ENCODE assay signal across 22 mouse cellular contexts in genomic region chr7:144170272-144170671, GRCm38 (mm10).
DNase-seq lines count a peak whose midpoint lies in the region; ATAC-seq and TF ChIP-seq lines count a peak whose summit lies in the region.
"Had no signal": no experiment of that assay in that cellular context is flagged by ENCODE, and none has a peak within 500 bp of the region (broad histone marks: within the 10 kb centered on the region; RNA-seq: fewer than 3 reads in every experiment).

No protein-coding gene starts in this region.

- intact Hi-C loops in left cerebral cortex, adult 2 months (cut with DNase I): loop anchor here (10.0 kb wide), 1 partner anchor 345 kb away; the partner anchor contains the start of genes Dhcr7 and Nadsyn1

- no peak overlapping the region for H3K4me2 ChIP-seq in embryonic facial prominence, embryonic 14.5 days (ENCODE audit: low read depth, low read length)
- H3K4me2 ChIP-seq in heart, embryonic 13.5 days: peak overlapping the region; percentile 7; the same call in 1 of the 2 replicates
- H3K4me2 ChIP-seq in midbrain, postnatal 0 days (ENCODE audit: low read depth, low read length, poor library complexity, severe bottlenecking): no peak overlapping the region
- H3K4me2 ChIP-seq: hindbrain, embryonic 12.5 days; liver, embryonic 15.5 days; midbrain, embryonic 11.5 days had no signal

- peak; percentile 8 for DNase-seq in embryonic facial prominence, embryonic 14.5 days (ENCODE audit: low spot score)
- DNase-seq in embryonic facial prominence, embryonic 10.5 days (ENCODE audit: low spot score): no peak
- no peak for DNase-seq in layer of hippocampus, adult 2 months (ENCODE audit: low spot score in 2 of 2)
- no peak for DNase-seq in layer of hippocampus, adult 9-10 months (ENCODE audit: low spot score)
- peak; percentile 22 for DNase-seq in heart, postnatal 4 days
- DNase-seq in left cerebral cortex, adult 2 months (ENCODE audit: extremely low spot score in 1 of 2, low spot score in 2 of 2): no peak
- DNase-seq in midbrain, postnatal 0 days (ENCODE audit: low spot score): no peak
- DNase-seq: adrenal gland, postnatal 10 days; embryo, embryonic 11 days; gastrocnemius, postnatal 14 days; kidney, adult 11 months; kidney, postnatal 4 days; liver; thymus, adult 2 months; thymus, postnatal 4 days had no signal

- no peaks in the 10 kb centered on the region for H3K4me1 ChIP-seq in embryonic facial prominence, embryonic 14.5 days (ENCODE audit: control insufficient read depth, insufficient read depth, low read length)
- H3K4me1 ChIP-seq in embryonic facial prominence, embryonic 10.5 days: peaks cover 9% of the 10 kb centered on the region
- H3K4me1 ChIP-seq in heart, embryonic 13.5 days: peaks cover 25% of the 10 kb centered on the region
- H3K4me1 ChIP-seq in midbrain, postnatal 0 days (ENCODE audit: insufficient read depth, low read length): peaks cover 7% of the 10 kb centered on the region; the same call in 1 of the 2 replicates
- H3K4me1 ChIP-seq: liver, embryonic 15.5 days had no signal

- H3K27ac ChIP-seq in embryonic facial prominence, embryonic 14.5 days (replicated peaks; ENCODE audit: low read depth, low read length): no peak overlapping the region
- no peak overlapping the region for H3K27ac ChIP-seq in embryonic facial prominence, embryonic 10.5 days (replicated peaks)
- peak overlapping the region; percentile 32; the same call in 1 of the 2 replicates for H3K27ac ChIP-seq in layer of hippocampus, adult 2 months
- peak overlapping the region; percentile 46 for H3K27ac ChIP-seq in heart, embryonic 13.5 days (replicated peaks)
- no peak overlapping the region for H3K27ac ChIP-seq in left cerebral cortex, adult 2 months
- H3K27ac ChIP-seq in midbrain, postnatal 0 days (ENCODE audit: low read depth, low read length): no peak overlapping the region
- H3K27ac ChIP-seq: heart, adult 2 months; hindbrain, embryonic 12.5 days; limb, embryonic 10.5 days; liver, embryonic 15.5 days had no signal

- peaks cover 24% of the 10 kb centered on the region for H3K27me3 ChIP-seq in embryonic facial prominence, embryonic 14.5 days (replicated peaks; ENCODE audit: control insufficient read depth, insufficient read depth, low read length)
- H3K27me3 ChIP-seq in embryonic facial prominence, embryonic 10.5 days (replicated peaks; ENCODE audit: low read depth, poor library complexity, severe bottlenecking): peaks cover 29% of the 10 kb centered on the region
- H3K27me3 ChIP-seq in heart, embryonic 13.5 days (replicated peaks): peaks cover 46% of the 10 kb centered on the region
- H3K27me3 ChIP-seq in midbrain, postnatal 0 days (ENCODE audit: insufficient read depth, low read length): no peaks in the 10 kb centered on the region

- no peak overlapping the region for H3K4me3 ChIP-seq in embryonic facial prominence, embryonic 14.5 days (ENCODE audit: low read depth, low read length)
- H3K4me3 ChIP-seq in embryonic facial prominence, embryonic 10.5 days: no peak overlapping the region
- H3K4me3 ChIP-seq in layer of hippocampus, adult 2 months: no peak overlapping the region
- H3K4me3 ChIP-seq in heart, embryonic 13.5 days: no peak overlapping the region
- no peak overlapping the region for H3K4me3 ChIP-seq in left cerebral cortex, adult 2 months
- H3K4me3 ChIP-seq in midbrain, postnatal 0 days (ENCODE audit: low read depth, low read length): no peak overlapping the region
- H3K4me3 ChIP-seq: heart, adult 2 months; hindbrain, embryonic 12.5 days; limb, embryonic 10.5 days; liver, embryonic 15.5 days had no signal

- no peaks in the 10 kb centered on the region for H3K9me3 ChIP-seq in embryonic facial prominence, embryonic 14.5 days (ENCODE audit: control insufficient read depth, low read length)
- H3K9me3 ChIP-seq in embryonic facial prominence, embryonic 10.5 days: no peaks in the 10 kb centered on the region
- no peaks in the 10 kb centered on the region for H3K9me3 ChIP-seq in heart, embryonic 13.5 days
- no peaks in the 10 kb centered on the region for H3K9me3 ChIP-seq in midbrain, postnatal 0 days (ENCODE audit: low read length)
- H3K9me3 ChIP-seq: hindbrain, embryonic 12.5 days; limb, embryonic 10.5 days; liver, embryonic 15.5 days had no signal

- no peak for TF ChIP-seq CTCF in layer of hippocampus, adult 2 months (conservative IDR thresholded peaks at IDR 0.05)
- no peak for TF ChIP-seq CTCF in left cerebral cortex, adult 2 months (IDR thresholded peaks at IDR 0.05)
- TF ChIP-seq CTCF in midbrain, postnatal 0 days (IDR thresholded peaks at IDR 0.05): no peak

- H3K36me3 ChIP-seq in embryonic facial prominence, embryonic 14.5 days (ENCODE audit: control insufficient read depth, insufficient read depth, low read length): no peaks in the 10 kb centered on the region
- H3K36me3 ChIP-seq in embryonic facial prominence, embryonic 10.5 days (replicated peaks): no peaks in the 10 kb centered on the region
- H3K36me3 ChIP-seq in heart, embryonic 13.5 days: no peaks in the 10 kb centered on the region
- no peaks in the 10 kb centered on the region for H3K36me3 ChIP-seq in midbrain, postnatal 0 days (ENCODE audit: insufficient read depth, low read length)
- H3K36me3 ChIP-seq: hindbrain, embryonic 12.5 days; limb, embryonic 10.5 days; liver, embryonic 15.5 days had no signal

- ATAC-seq in embryonic facial prominence, embryonic 14.5 days (ENCODE audit: low read depth): no peak
- no peak for ATAC-seq in heart, embryonic 13.5 days (ENCODE audit: extremely low read depth, insufficient number of reproducible peaks, low FRiP score, low TSS enrichment)
- ATAC-seq in midbrain, postnatal 0 days (ENCODE audit: low FRiP score): no peak
- ATAC-seq: lung, postnatal 0 days had no signal

- 69% methylated on average over 5 of the region's 5 CpGs for WGBS in embryonic facial prominence, embryonic 14.5 days
- 83% methylated on average over 5 of the region's 5 CpGs for WGBS in embryonic facial prominence, embryonic 10.5 days
- WGBS in heart, embryonic 13.5 days: 48% methylated on average over 5 of the region's 5 CpGs
- WGBS in midbrain, postnatal 0 days: 82% methylated on average over 5 of the region's 5 CpGs

- H3K9ac ChIP-seq in embryonic facial prominence, embryonic 14.5 days (ENCODE audit: low read depth, low read length): no peak overlapping the region
- H3K9ac ChIP-seq in heart, embryonic 13.5 days: no peak overlapping the region
- H3K9ac ChIP-seq in midbrain, postnatal 0 days (replicated peaks; ENCODE audit: low read length, poor library complexity, severe bottlenecking): no peak overlapping the region
- H3K9ac ChIP-seq: hindbrain, embryonic 12.5 days; liver, embryonic 15.5 days had no signal

Comparison
In these comparisons a context has a peak if more than half of its experiments do, and no peak if none do; other contexts are left out.
1. DNase-seq: peak in embryonic facial prominence, embryonic 14.5 days (single experiment) and heart, postnatal 4 days (single experiment); none in embryonic facial prominence, embryonic 10.5 days (single experiment), layer of hippocampus, adult 2 months (0 of 2), layer of hippocampus, adult 9-10 months (single experiment), left cerebral cortex, adult 2 months (0 of 2) and midbrain, postnatal 0 days (single experiment).
2. H3K27ac ChIP-seq: peak in layer of hippocampus, adult 2 months (single experiment) and heart, embryonic 13.5 days (single experiment); none in embryonic facial prominence, embryonic 14.5 days (single experiment), embryonic facial prominence, embryonic 10.5 days (single experiment), left cerebral cortex, adult 2 months (single experiment) and midbrain, postnatal 0 days (single experiment).